Mouse (Mus musculus): ENCODE data around the gene Pth. TPM values are rescaled to one million over a fixed set of nuclear protein-coding genes. Genes with fewer than 3 reads are reported as not detected.

Pth gene
- 1.4 TPM in 1 of 2 replicates, not detected in the other for polyA plus RNA-seq (2015; fragmentation: Nextera tagmentation; extraction: Ambion mirVana)

- H3K4me3 ChIP-seq, result no peak within 1 kb of the TSS
- no peak for ATAC-seq (ENCODE audit: extremely low read depth, insufficient number of reproducible peaks, low FRiP score, low TSS enrichment)
- H3K4me1 ChIP-seq, result no peaks in the 10 kb centered on the region
- 81% methylated on average over 2 of the region's 2 CpGs for WGBS
- H3K36me3 ChIP-seq, result no peaks in the 10 kb centered on the region
- no peaks in the 10 kb centered on the region for H3K27me3 ChIP-seq (replicated peaks)
- no peak within 1 kb of the TSS for H3K27ac ChIP-seq (replicated peaks)
- H3K4me2 ChIP-seq, result no peak within 1 kb of the TSS
- H3K9ac ChIP-seq, result no peak within 1 kb of the TSS
- no peaks in the 10 kb centered on the region for H3K9me3 ChIP-seq
Observed at GRCm38 (mm10) chr7:113388470-113388869, at the start of gene Pth. Gene Pth, minus strand, starts transcription at chr7:113388570.

- no peaks in the 10 kb centered on the region for H3K27me3 ChIP-seq (replicated peaks)
- no peaks in the 10 kb centered on the region for H3K4me1 ChIP-seq
- no peak overlapping the region for H3K9ac ChIP-seq
- 71% methylated on average over 10 of the region's 10 CpGs for WGBS
- no peaks in the 10 kb centered on the region for H3K36me3 ChIP-seq
- H3K4me3 ChIP-seq, result no peak overlapping the region
- ATAC-seq (ENCODE audit: extremely low read depth, insufficient number of reproducible peaks, low FRiP score, low TSS enrichment), result no peak
- H3K27ac ChIP-seq (replicated peaks), result no peak overlapping the region
- H3K9me3 ChIP-seq, result no peaks in the 10 kb centered on the region
- no peak overlapping the region for H3K4me2 ChIP-seq
Observed at GRCm38 (mm10) chr7:113436312-113436711, 47.9 kb upstream of the Pth start.

- H3K4me1 ChIP-seq, result no peaks in the 10 kb centered on the region
- H3K4me3 ChIP-seq, result no peak overlapping the region
- H3K27me3 ChIP-seq (replicated peaks), result no peaks in the 10 kb centered on the region
- H3K27ac ChIP-seq (replicated peaks), result no peak overlapping the region
- ATAC-seq (ENCODE audit: extremely low read depth, insufficient number of reproducible peaks, low FRiP score, low TSS enrichment), result no peak
- no peak overlapping the region for H3K9ac ChIP-seq
- 11% methylated on average over 4 of the region's 4 CpGs for WGBS
- no peak overlapping the region for H3K4me2 ChIP-seq
- H3K36me3 ChIP-seq, result no peaks in the 10 kb centered on the region
- no peaks in the 10 kb centered on the region for H3K9me3 ChIP-seq
Observed at GRCm38 (mm10) chr7:113434286-113434685, 45.9 kb upstream of the Pth start.

GRCm38 (mm10) chr7:113433451-113433850, 45.1 kb upstream of the Pth start:
- ATAC-seq (ENCODE audit: extremely low read depth, insufficient number of reproducible peaks, low FRiP score, low TSS enrichment), result no peak
- no peaks in the 10 kb centered on the region for H3K36me3 ChIP-seq
- 80% methylated on average over 3 of the region's 3 CpGs for WGBS
- H3K4me3 ChIP-seq, result no peak overlapping the region
- H3K27ac ChIP-seq (replicated peaks), result no peak overlapping the region
- no peaks in the 10 kb centered on the region for H3K9me3 ChIP-seq
- no peak overlapping the region for H3K9ac ChIP-seq
- no peaks in the 10 kb centered on the region for H3K4me1 ChIP-seq
- no peaks in the 10 kb centered on the region for H3K27me3 ChIP-seq (replicated peaks)
- H3K4me2 ChIP-seq, result no peak overlapping the region

- Histone ChIP-seq H3K4me3 (no peak overlapping the region), H3K27ac (replicated peaks) (no peak overlapping the region), H3K27me3 (replicated peaks) (no peaks in the 10 kb centered on the region), H3K9me3 (no peaks in the 10 kb centered on the region), H3K4me1 (no peaks in the 10 kb centered on the region), H3K4me2 (no peak overlapping the region), H3K36me3 (no peaks in the 10 kb centered on the region), H3K9ac (no peak overlapping the region)
- WGBS, result 73% methylated on average over 4 of the region's 4 CpGs
- ATAC-seq (ENCODE audit: extremely low read depth, insufficient number of reproducible peaks, low FRiP score, low TSS enrichment), result no peak
Observed at GRCm38 (mm10) chr7:113432891-113433290, 44.5 kb upstream of the Pth start.

GRCm38 (mm10) chr7:113420771-113421170, 32.4 kb upstream of the Pth start:
- no peak for ATAC-seq (ENCODE audit: extremely low read depth, insufficient number of reproducible peaks, low FRiP score, low TSS enrichment)
- 86% methylated on average over 1 of the region's 1 CpGs for WGBS
- Histone ChIP-seq H3K27me3 (replicated peaks) (no peaks in the 10 kb centered on the region), H3K9me3 (no peaks in the 10 kb centered on the region), H3K27ac (replicated peaks) (no peak overlapping the region), H3K4me1 (peaks cover 18% of the 10 kb centered on the region), H3K9ac (no peak overlapping the region), H3K4me2 (no peak overlapping the region), H3K36me3 (no peaks in the 10 kb centered on the region), H3K4me3 (no peak overlapping the region)

GRCm38 (mm10) chr7:113419070-113419782, 30.9 kb upstream of the Pth start:
- no peak overlapping the region for H3K9ac ChIP-seq
- WGBS, result 13% methylated on average over 4 of the region's 4 CpGs
- no peak overlapping the region for H3K4me3 ChIP-seq
- H3K27ac ChIP-seq (replicated peaks), result peak overlapping the region; percentile 39
- H3K4me1 ChIP-seq, result peaks cover 18% of the 10 kb centered on the region
- no peaks in the 10 kb centered on the region for H3K27me3 ChIP-seq (replicated peaks)
- no peaks in the 10 kb centered on the region for H3K9me3 ChIP-seq
- ATAC-seq (ENCODE audit: extremely low read depth, insufficient number of reproducible peaks, low FRiP score, low TSS enrichment), result no peak
- H3K36me3 ChIP-seq, result no peaks in the 10 kb centered on the region
- H3K4me2 ChIP-seq, result peak overlapping the region; percentile 44

- H3K4me1 ChIP-seq, result peaks cover 18% of the 10 kb centered on the region
- no peak overlapping the region for H3K9ac ChIP-seq
- H3K9me3 ChIP-seq, result no peaks in the 10 kb centered on the region
- no peak for ATAC-seq (ENCODE audit: extremely low read depth, insufficient number of reproducible peaks, low FRiP score, low TSS enrichment)
- H3K36me3 ChIP-seq, result no peaks in the 10 kb centered on the region
- no peaks in the 10 kb centered on the region for H3K27me3 ChIP-seq (replicated peaks)
- H3K27ac ChIP-seq (replicated peaks), result no peak overlapping the region
- H3K4me3 ChIP-seq, result no peak overlapping the region
- 90% methylated on average over 1 of the region's 1 CpGs for WGBS
- no peak overlapping the region for H3K4me2 ChIP-seq
Observed at GRCm38 (mm10) chr7:113416536-113416935, 28.2 kb upstream of the Pth start.

- Histone ChIP-seq H3K4me3 (no peak overlapping the region), H3K36me3 (no peaks in the 10 kb centered on the region), H3K27me3 (replicated peaks) (no peaks in the 10 kb centered on the region), H3K9me3 (no peaks in the 10 kb centered on the region), H3K27ac (replicated peaks) (no peak overlapping the region), H3K4me1 (peaks cover 18% of the 10 kb centered on the region), H3K4me2 (no peak overlapping the region), H3K9ac (no peak overlapping the region)
- ATAC-seq (ENCODE audit: extremely low read depth, insufficient number of reproducible peaks, low FRiP score, low TSS enrichment), result no peak
- WGBS, result 85% methylated on average over 3 of the region's 3 CpGs
Observed at GRCm38 (mm10) chr7:113415256-113415655, 26.9 kb upstream of the Pth start.

GRCm38 (mm10) chr7:113408712-113409111, 20.3 kb upstream of the Pth start:
- Histone ChIP-seq H3K36me3 (no peaks in the 10 kb centered on the region), H3K27ac (replicated peaks) (no peak overlapping the region), H3K4me3 (no peak overlapping the region), H3K9ac (no peak overlapping the region), H3K9me3 (no peaks in the 10 kb centered on the region), H3K4me2 (no peak overlapping the region), H3K4me1 (no peaks in the 10 kb centered on the region), H3K27me3 (replicated peaks) (no peaks in the 10 kb centered on the region)
- no peak for ATAC-seq (ENCODE audit: extremely low read depth, insufficient number of reproducible peaks, low FRiP score, low TSS enrichment)
- WGBS, result 44% methylated on average over 5 of the region's 5 CpGs

GRCm38 (mm10) chr7:113398083-113398482, 9.7 kb upstream of the Pth start:
- Histone ChIP-seq H3K27ac (replicated peaks) (no peak overlapping the region), H3K36me3 (no peaks in the 10 kb centered on the region), H3K9ac (no peak overlapping the region), H3K9me3 (no peaks in the 10 kb centered on the region), H3K27me3 (replicated peaks) (no peaks in the 10 kb centered on the region), H3K4me2 (no peak overlapping the region), H3K4me1 (no peaks in the 10 kb centered on the region), H3K4me3 (no peak overlapping the region)
- no peak for ATAC-seq (ENCODE audit: extremely low read depth, insufficient number of reproducible peaks, low FRiP score, low TSS enrichment)

- ATAC-seq (ENCODE audit: extremely low read depth, insufficient number of reproducible peaks, low FRiP score, low TSS enrichment), result no peak
- no peak overlapping the region for H3K4me2 ChIP-seq
- 76% methylated on average over 4 of the region's 4 CpGs for WGBS
- H3K9ac ChIP-seq, result no peak overlapping the region
- H3K27ac ChIP-seq (replicated peaks), result no peak overlapping the region
- H3K27me3 ChIP-seq (replicated peaks), result no peaks in the 10 kb centered on the region
- H3K9me3 ChIP-seq, result no peaks in the 10 kb centered on the region
- no peaks in the 10 kb centered on the region for H3K4me1 ChIP-seq
- no peaks in the 10 kb centered on the region for H3K36me3 ChIP-seq
- H3K4me3 ChIP-seq, result no peak overlapping the region
Observed at GRCm38 (mm10) chr7:113396661-113397060, 8.3 kb upstream of the Pth start.
